Mouse (Mus musculus) ES-Bruce4 (cell line): ENCODE results near the gene 3110082I17Rik.

ENCODE experiments used
- CTCF ChIP-seq: IDR thresholded peaks from one replicate; pipeline ENCODE4 v1.8.1; 2011; ENCODE audit warnings: low read depth, low read length
- POLR2A ChIP-seq: IDR thresholded peaks from one replicate; pipeline ENCODE4 v1.8.1; 2011; ENCODE audit warnings: low read length; ENCODE audit not compliant: insufficient read depth

DNA sequence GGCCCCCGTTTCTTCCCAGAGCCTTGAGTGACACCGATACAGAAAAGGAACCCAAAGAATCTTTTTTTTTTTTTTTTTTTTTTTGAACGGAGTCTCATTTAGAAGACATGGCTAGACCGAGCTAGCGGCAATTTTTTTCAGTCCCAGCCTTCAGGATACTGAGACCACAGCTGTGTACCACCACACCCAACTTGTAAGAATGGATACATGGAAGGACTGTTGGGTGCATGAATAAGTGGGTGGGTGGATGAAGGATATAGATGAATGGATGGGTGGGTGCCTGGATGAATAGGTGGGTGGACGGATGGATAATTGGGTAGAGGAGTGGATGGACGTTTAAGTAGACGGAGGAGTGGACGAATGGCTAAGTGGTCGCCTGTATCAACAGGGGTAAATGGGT, 389 bp downstream of the 3110082I17Rik start:
- TF ChIP-seq CTCF (no peak), POLR2A (no peak)
